Mouse (Mus musculus) limb, embryonic 14.5 days (tissue): Measurements from ENCODE around the gene Tnip3. TPM values are rescaled to one million over a fixed set of nuclear protein-coding genes. Genes with fewer than 3 reads are reported as not detected.

ENCODE experiments used
- ATAC-seq: fragments of 200-750 bp; cut with Nextera tagmentation; 2 replicates; pipeline ENCODE4 v1.8.0; 2017; ENCODE audit warnings: low read depth, moderate number of reproducible peaks, moderate TSS enrichment; ENCODE audit not compliant: low FRiP score
- DNase-seq: peaks from one replicate; pipeline ENCODE4 v3.0.0-alpha.2; 2015; ENCODE audit warnings: low spot score
- H3K27ac ChIP-seq: fragments of 300-500 bp; sonication (generic); replicated peaks from 2 replicates; pipeline ENCODE4 v1.5.1; 2014; ENCODE audit warnings: low read depth, mild to moderate bottlenecking, low read length, moderate library complexity, mixed read lengths
- H3K27me3 ChIP-seq: fragments of 300-500 bp; sonication (generic); 2 replicates; pipeline ENCODE4 v1.6.1; 2014; ENCODE audit warnings: low read length, mixed read lengths; ENCODE audit not compliant: control insufficient read depth, insufficient read depth
- H3K36me3 ChIP-seq: fragments of 300-500 bp; sonication (generic); 2 replicates; pipeline ENCODE4 v1.6.1; 2014; ENCODE audit warnings: mild to moderate bottlenecking, low read length, moderate library complexity, mixed read lengths; ENCODE audit not compliant: control insufficient read depth, insufficient read depth
- H3K4me1 ChIP-seq: fragments of 300-500 bp; sonication (generic); 2 replicates; pipeline ENCODE4 v1.6.1; 2014; ENCODE audit warnings: antibody characterized with exemption, low read length, mixed read lengths; ENCODE audit not compliant: control insufficient read depth, insufficient read depth
- H3K4me2 ChIP-seq: fragments of 300-500 bp; sonication (generic); replicated peaks from 2 replicates; pipeline ENCODE4 v1.6.1; 2014; ENCODE audit warnings: low read depth, mild to moderate bottlenecking, low read length, moderate library complexity; ENCODE audit not compliant: severe bottlenecking
- H3K4me3 ChIP-seq: fragments of 300-500 bp; sonication (generic); replicated peaks from 2 replicates; pipeline ENCODE4 v1.5.1; 2014; ENCODE audit warnings: low read length
- H3K9ac ChIP-seq: fragments of 300-500 bp; sonication (generic); 2 replicates; pipeline ENCODE4 v1.6.1; 2014; ENCODE audit warnings: mild to moderate bottlenecking, low read depth, low read length, moderate library complexity; ENCODE audit not compliant: severe bottlenecking
- H3K9me3 ChIP-seq: fragments of 300-500 bp; sonication (generic); 2 replicates; pipeline ENCODE4 v1.6.1; 2016; ENCODE audit warnings: low read length; ENCODE audit not compliant: control insufficient read depth
- POLR2A ChIP-seq: fragments of 200-500 bp; IDR thresholded peaks from 2 replicates; pipeline ENCODE4 v1.8.0; 2012; ENCODE audit warnings: inconsistent platforms, mild to moderate bottlenecking, moderate library complexity, borderline replicate concordance; ENCODE audit not compliant: insufficient read depth, insufficient read length; ENCODE audit errors: extremely low read depth
- WGBS: fragments of 180-500 bp; shearing (Covaris S2); extraction: QIAGEN DNeasy Blood & Tissue Kit; methylation state at CpG from one replicate; pipeline ENCODE4 v1.1.7; 2014; 5-methylcytosine and 5-hydroxymethylcytosine counted together
- polyA plus RNA-seq, 2 experiments: library from polyadenylated mRNA; depleted of rRNA in 1 of 2; stranded (reverse) in 1 of 2; unstranded in 1 of 2; fragments of >200 nt; fragmentation: Nextera tagmentation in 1 of 2; extraction: Ambion mirVana in 1 of 2; gene quantifications; 2 replicates each; pipeline versions ENCODE4 v1.2.1 to v1.2.3; 2012 to 2014

Tnip3 gene
- polyA plus RNA-seq, 2 experiments = 0.09 to 0.15 TPM

GRCm38 (mm10) chr6:65623016-65623715 is 98.1 kb downstream of the Tnip3 start:
- no peak overlapping the region for H3K9ac ChIP-seq
- no peak overlapping the region for H3K4me3 ChIP-seq
- no peaks in the 10 kb centered on the region for H3K4me1 ChIP-seq
- H3K27ac ChIP-seq = no peak overlapping the region
- DNase-seq (peak; percentile 9), ATAC-seq (no peak)
- no peak for TF ChIP-seq POLR2A
- no peaks in the 10 kb centered on the region for H3K9me3 ChIP-seq
- no peaks in the 10 kb centered on the region for H3K27me3 ChIP-seq
- H3K36me3 ChIP-seq = no peaks in the 10 kb centered on the region
- H3K4me2 ChIP-seq = no peak overlapping the region
- WGBS = 69% methylated on average over 3 of the region's 3 CpGs

GRCm38 (mm10) chr6:65630578-65630977 is 105.5 kb downstream of the Tnip3 start:
- ATAC-seq = no peak
- TF ChIP-seq POLR2A = no peak
- 79% methylated on average over 2 of the region's 2 CpGs for WGBS
- no peak overlapping the region for H3K4me2 ChIP-seq
- no peaks in the 10 kb centered on the region for H3K36me3 ChIP-seq
- no peak overlapping the region for H3K9ac ChIP-seq
- no peaks in the 10 kb centered on the region for H3K27me3 ChIP-seq
- no peaks in the 10 kb centered on the region for H3K4me1 ChIP-seq
- no peaks in the 10 kb centered on the region for H3K9me3 ChIP-seq
- no peak overlapping the region for H3K27ac ChIP-seq
- no peak for DNase-seq
- H3K4me3 ChIP-seq = no peak overlapping the region

GRCm38 (mm10) chr6:65632184-65632583 is 107.1 kb downstream of the Tnip3 start:
- Histone ChIP-seq H3K9me3 (no peaks in the 10 kb centered on the region), H3K4me3 (no peak overlapping the region), H3K27ac (no peak overlapping the region), H3K4me2 (no peak overlapping the region), H3K9ac (no peak overlapping the region), H3K36me3 (no peaks in the 10 kb centered on the region), H3K27me3 (no peaks in the 10 kb centered on the region), H3K4me1 (no peaks in the 10 kb centered on the region)
- DNase-seq (no peak), ATAC-seq (no peak)
- TF ChIP-seq POLR2A = no peak
- 88% methylated on average over 5 of the region's 5 CpGs for WGBS

- Histone ChIP-seq H3K36me3 (no peaks in the 10 kb centered on the region), H3K4me3 (no peak overlapping the region), H3K9ac (no peak overlapping the region), H3K27me3 (no peaks in the 10 kb centered on the region), H3K4me1 (no peaks in the 10 kb centered on the region), H3K4me2 (no peak overlapping the region), H3K27ac (no peak overlapping the region), H3K9me3 (no peaks in the 10 kb centered on the region)
- DNase-seq (no peak), ATAC-seq (no peak)
- no peak for TF ChIP-seq POLR2A
These were observed 117.3 kb downstream of the Tnip3 start for GRCm38 (mm10) chr6:65642431-65642830.

GRCm38 (mm10) chr6:65644110-65644509 is 119.0 kb downstream of the Tnip3 start:
- TF ChIP-seq POLR2A = no peak
- no peak for DNase-seq
- Histone ChIP-seq H3K4me1 (no peaks in the 10 kb centered on the region), H3K4me3 (no peak overlapping the region), H3K27me3 (no peaks in the 10 kb centered on the region), H3K36me3 (no peaks in the 10 kb centered on the region), H3K9me3 (no peaks in the 10 kb centered on the region), H3K9ac (no peak overlapping the region), H3K4me2 (no peak overlapping the region), H3K27ac (no peak overlapping the region)
- ATAC-seq = no peak
- 40% methylated on average over 4 of the region's 4 CpGs for WGBS
